ENCODE assay signal across 15 mouse cellular contexts in the genomic region with DNA sequence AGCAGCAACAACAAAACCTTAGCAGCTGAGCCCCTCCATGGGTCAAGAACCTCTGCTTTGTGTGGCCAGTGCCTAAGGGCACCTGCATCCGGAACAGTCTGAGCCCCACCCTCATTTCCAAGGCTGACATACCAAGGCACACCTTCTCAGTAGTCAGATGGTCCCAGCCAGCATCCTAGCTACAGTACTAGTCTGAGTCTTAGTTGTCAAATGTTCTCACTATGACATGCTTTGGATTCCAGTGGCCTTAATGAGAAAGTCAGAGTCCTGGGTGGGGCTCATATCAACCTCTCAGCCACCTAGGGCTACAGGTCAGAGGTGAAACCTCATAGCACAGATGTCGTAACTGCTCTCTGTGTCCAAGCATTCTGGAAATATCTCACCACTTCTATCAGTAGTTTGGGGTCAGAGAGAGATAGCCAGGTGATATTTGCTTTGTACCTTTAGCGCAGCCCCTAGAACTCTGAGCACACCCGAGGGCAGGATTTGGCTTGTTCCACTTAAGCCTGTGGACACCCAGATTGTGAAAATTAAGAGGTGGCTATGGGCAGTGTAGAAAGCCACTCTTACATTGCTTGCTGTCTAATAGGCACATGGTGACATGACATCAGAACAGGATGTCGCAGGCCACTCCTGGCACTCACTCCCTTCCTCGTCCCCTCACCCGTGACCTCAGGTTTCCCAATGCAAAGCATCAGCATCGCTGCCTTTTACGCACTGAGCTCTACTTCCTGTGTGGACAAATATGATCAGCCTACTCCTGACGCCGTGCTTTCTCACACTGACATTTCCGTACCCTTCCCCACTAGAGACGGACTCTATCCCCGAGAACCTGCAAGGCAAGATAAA. TPM values are rescaled to one million over a fixed set of nuclear protein-coding genes. Genes with fewer than 3 reads are reported as not detected.
DNase-seq lines count a peak whose midpoint lies in the region; ATAC-seq lines count a peak whose summit lies in the region.
"Had no signal": no experiment of that assay in that cellular context is flagged by ENCODE, and none has a peak within 500 bp of the region (broad histone marks: within the 10 kb centered on the region; RNA-seq: fewer than 3 reads in every experiment).

No protein-coding gene starts in this region.

- H3K4me1 ChIP-seq in heart, embryonic 12.5 days (replicated peaks): 0 out of 2 replicates have a peak, but pooled peaks cover 6% of the 10 kb centered on the region
- H3K4me1 ChIP-seq: forebrain, embryonic 15.5 days; kidney, embryonic 15.5 days had no signal

- no peak overlapping the region for H3K27ac ChIP-seq in heart, embryonic 12.5 days (ENCODE audit: poor library complexity, severe bottlenecking)
- H3K27ac ChIP-seq: forebrain, embryonic 15.5 days; heart, embryonic 10.5 days; kidney, embryonic 15.5 days; left cerebral cortex, adult 2 months had no signal

- H3K9me3 ChIP-seq in heart, embryonic 12.5 days (replicated peaks): no peaks in the 10 kb centered on the region
- H3K9me3 ChIP-seq: forebrain, embryonic 15.5 days; G1E; heart, embryonic 10.5 days; kidney, embryonic 15.5 days had no signal

- 0 out of 2 replicates have a peak, but pooled peaks have one; percentile 45 for ATAC-seq in heart, embryonic 12.5 days (ENCODE audit: insufficient number of reproducible peaks, low FRiP score)
- peak; percentile 39 for ATAC-seq in inflammation-experienced regulatory T-cells, adult 6 months
- ATAC-seq: forebrain, embryonic 15.5 days had no signal

- no peak for DNase-seq in heart, adult 8-10 months (ENCODE audit: low spot score)
- peak; percentile 40 for DNase-seq in CD4-positive, CD25-positive, alpha-beta regulatory T cell, adult 2 months (ENCODE audit: low read depth, low spot score)
- DNase-seq in lung, postnatal 4 days: peak; percentile 43 to 58
- DNase-seq in cerebellum, adult 9-10 months: no peak
- DNase-seq in cerebellum, postnatal 4 days (ENCODE audit: low spot score in 2 of 2): no peak
- no peak for DNase-seq in urinary bladder, postnatal 10 days (ENCODE audit: low spot score)
- DNase-seq: right cerebral cortex, postnatal 4 days; thymus, adult 2 months had no signal

- H3K4me2 ChIP-seq in heart, embryonic 12.5 days: no peak overlapping the region
- H3K4me2 ChIP-seq: forebrain, embryonic 15.5 days; kidney, embryonic 15.5 days had no signal

- H3K9ac ChIP-seq in heart, embryonic 12.5 days: no peak overlapping the region
- H3K9ac ChIP-seq: forebrain, embryonic 15.5 days; kidney, embryonic 15.5 days had no signal

- H3K36me3 ChIP-seq in heart, embryonic 12.5 days: no peaks in the 10 kb centered on the region
- H3K36me3 ChIP-seq: forebrain, embryonic 15.5 days; G1E; heart, embryonic 10.5 days; kidney, embryonic 15.5 days had no signal

- H3K4me3 ChIP-seq in heart, embryonic 12.5 days: no peak overlapping the region
- H3K4me3 ChIP-seq: forebrain, embryonic 15.5 days; heart, embryonic 10.5 days; kidney, embryonic 15.5 days; left cerebral cortex, adult 2 months had no signal

- WGBS in heart, embryonic 12.5 days: 38% methylated on average over 14 of the region's 14 CpGs

- H3K27me3 ChIP-seq in heart, embryonic 12.5 days (replicated peaks): no peaks in the 10 kb centered on the region
- H3K27me3 ChIP-seq: forebrain, embryonic 15.5 days; kidney, embryonic 15.5 days had no signal

RNA-seq across cellular contexts. Expression of a gene that starts 26.8 kb away (rescaled TPM):
- polyA plus RNA-seq in heart, embryonic 12.5 days (2016; fragmentation: Nextera tagmentation; extraction: Ambion mirVana): 22.7 TPM in 2 replicates
- total RNA-seq in heart, adult 8-10 months (2022): 1 to 10 TPM; 3.7 to 6.7 (median 6.1) TPM
- polyA plus RNA-seq in inflammation-experienced regulatory T-cells, adult 6 months (2017; shearing (Covaris generic)): 10 to 100 TPM; 19.9 to 29.7 (median 25.6) TPM

RNA-seq across cellular contexts. Expression of a gene that starts 29.3 kb away (rescaled TPM):
- 39.5 and 40.8 TPM in 2 replicates for polyA plus RNA-seq in heart, embryonic 12.5 days (2016; fragmentation: Nextera tagmentation; extraction: Ambion mirVana)
- total RNA-seq in heart, adult 8-10 months (2022): 10 to 100 TPM; 16.5 to 24.0 (median 20.5) TPM
- polyA plus RNA-seq in inflammation-experienced regulatory T-cells, adult 6 months (2017; shearing (Covaris generic)): 10 to 100 TPM; 10.7 to 21.0 (median 14.8) TPM

RNA-seq across cellular contexts. Expression of a gene that starts 33.9 kb away (rescaled TPM):
- polyA plus RNA-seq in heart, embryonic 12.5 days (2016; fragmentation: Nextera tagmentation; extraction: Ambion mirVana): 0.26 TPM in 1 of 2 replicates, not detected in the other
- under 1 TPM in 1 of 4 experiments, not detected in 3; 0.59 TPM for total RNA-seq in heart, adult 8-10 months (2022)
- polyA plus RNA-seq in inflammation-experienced regulatory T-cells, adult 6 months (2017; shearing (Covaris generic)): under 1 TPM in 1 of 3 experiments, not detected in 2; 0.50 TPM
- polyA plus RNA-seq: G1E had no signal

Comparison
In these comparisons a context has a peak if more than half of its experiments do, and no peak if none do; other contexts are left out.
1. DNase-seq: peak in CD4-positive, CD25-positive, alpha-beta regulatory T cell, adult 2 months (single experiment) and lung, postnatal 4 days (2 of 2); none in heart, adult 8-10 months (single experiment), cerebellum, adult 9-10 months (single experiment), cerebellum, postnatal 4 days (0 of 2) and urinary bladder, postnatal 10 days (single experiment).